Comparison of ENCODE assay signal across 22 mouse cellular contexts in genomic region chr5:97917654-97918053, GRCm38 (mm10).
DNase-seq lines count a peak whose midpoint lies in the region; ATAC-seq and TF ChIP-seq lines count a peak whose summit lies in the region.
"Had no signal": no experiment of that assay in that cellular context is flagged by ENCODE, and none has a peak within 500 bp of the region (broad histone marks: within the 10 kb centered on the region; RNA-seq: fewer than 3 reads in every experiment).

No protein-coding gene starts in this region.

- WGBS in kidney, embryonic 15.5 days = 22% methylated on average over 11 of the region's 11 CpGs
- 24% methylated on average over 11 of the region's 11 CpGs for WGBS in kidney, postnatal 0 days

- no peaks in the 10 kb centered on the region for H3K36me3 ChIP-seq in kidney, embryonic 15.5 days
- H3K36me3 ChIP-seq in kidney, postnatal 0 days (ENCODE audit: insufficient read depth, low read length) = no peaks in the 10 kb centered on the region
- H3K36me3 ChIP-seq: embryonic facial prominence, embryonic 10.5 days; embryonic facial prominence, embryonic 12.5 days; forebrain, embryonic 15.5 days had no signal

- H3K4me1 ChIP-seq in kidney, embryonic 15.5 days = no peaks in the 10 kb centered on the region
- H3K4me1 ChIP-seq in kidney, postnatal 0 days (replicated peaks; ENCODE audit: insufficient read depth, low read length) = no peaks in the 10 kb centered on the region
- H3K4me1 ChIP-seq: embryonic facial prominence, embryonic 10.5 days; forebrain, embryonic 13.5 days; forebrain, embryonic 15.5 days had no signal

- no peaks in the 10 kb centered on the region for H3K27me3 ChIP-seq in kidney, embryonic 15.5 days
- H3K27me3 ChIP-seq in kidney, postnatal 0 days (ENCODE audit: insufficient read depth, low read length) = no peaks in the 10 kb centered on the region
- H3K27me3 ChIP-seq: embryonic facial prominence, embryonic 12.5 days; forebrain, embryonic 13.5 days; forebrain, embryonic 15.5 days had no signal

- TF ChIP-seq CTCF in kidney, postnatal 0 days (IDR thresholded peaks at IDR 0.05; ENCODE audit: low read depth) = no peak

- no peaks in the 10 kb centered on the region for H3K9me3 ChIP-seq in kidney, embryonic 15.5 days (replicated peaks)
- H3K9me3 ChIP-seq in kidney, postnatal 0 days (replicated peaks; ENCODE audit: low read length) = no peaks in the 10 kb centered on the region
- H3K9me3 ChIP-seq: embryonic facial prominence, embryonic 10.5 days; embryonic facial prominence, embryonic 12.5 days; forebrain, embryonic 13.5 days; forebrain, embryonic 15.5 days had no signal

- H3K27ac ChIP-seq in kidney, embryonic 15.5 days = no peak overlapping the region
- H3K27ac ChIP-seq in kidney, postnatal 0 days = no peak overlapping the region
- H3K27ac ChIP-seq: embryonic facial prominence, embryonic 10.5 days; embryonic facial prominence, embryonic 12.5 days; forebrain, embryonic 13.5 days; forebrain, embryonic 15.5 days had no signal

- no peak overlapping the region for H3K9ac ChIP-seq in kidney, embryonic 15.5 days
- no peak overlapping the region for H3K9ac ChIP-seq in kidney, postnatal 0 days (ENCODE audit: low read depth, low read length)
- H3K9ac ChIP-seq: embryonic facial prominence, embryonic 12.5 days; forebrain, embryonic 13.5 days; forebrain, embryonic 15.5 days; forebrain, postnatal 0 days had no signal

- H3K4me2 ChIP-seq in kidney, embryonic 15.5 days = no peak overlapping the region
- H3K4me2 ChIP-seq in kidney, postnatal 0 days (ENCODE audit: low read length) = no peak overlapping the region
- H3K4me2 ChIP-seq: embryonic facial prominence, embryonic 12.5 days; forebrain, embryonic 13.5 days; forebrain, embryonic 15.5 days had no signal

- H3K4me3 ChIP-seq in kidney, embryonic 15.5 days (replicated peaks) = no peak overlapping the region
- no peak overlapping the region for H3K4me3 ChIP-seq in kidney, postnatal 0 days (replicated peaks; ENCODE audit: low read depth, low read length)
- H3K4me3 ChIP-seq: embryonic facial prominence, embryonic 10.5 days; embryonic facial prominence, embryonic 12.5 days; forebrain, embryonic 13.5 days; forebrain, embryonic 15.5 days had no signal

- peak; percentile 19 for DNase-seq in embryo, embryonic 10.5 days (ENCODE audit: low spot score)
- DNase-seq in embryo, embryonic 11 days = no peak
- DNase-seq in kidney, postnatal 36 days = no peak
- peak; percentile 31 for DNase-seq in kidney, postnatal 0 days (ENCODE audit: low spot score)
- no peak for DNase-seq in kidney, postnatal 25 days
- peak; percentile 36 for DNase-seq in mesoderm, embryonic 11.5 days (ENCODE audit: low read depth, low spot score)
- no peak for DNase-seq in cerebellum, postnatal 4 days (ENCODE audit: low spot score in 2 of 2)
- DNase-seq: adrenal gland, adult 2 months; adrenal gland, postnatal 10 days; adrenal gland, postnatal 25 days; cerebellum, adult 11 months; cerebellum, adult 18-20 months; cerebellum, adult 8-10 months; cerebellum, adult 9-11 months; cerebellum, postnatal 14 days; cerebellum, postnatal 36 days; forebrain, postnatal 0 days had no signal

- ATAC-seq in kidney, embryonic 15.5 days (replicated peaks; ENCODE audit: low FRiP score) = peak; percentile 79
- no peak for ATAC-seq in kidney, postnatal 0 days (replicated peaks; ENCODE audit: low FRiP score, low read depth)
- ATAC-seq: forebrain, embryonic 13.5 days; forebrain, embryonic 15.5 days; forebrain, postnatal 0 days had no signal

Comparison
In these comparisons a context has a peak if more than half of its experiments do, and no peak if none do; other contexts are left out.
1. DNase-seq: peak in embryo, embryonic 10.5 days (single experiment), kidney, postnatal 0 days (single experiment) and mesoderm, embryonic 11.5 days (single experiment); none in embryo, embryonic 11 days (single experiment), kidney, postnatal 36 days (0 of 2), kidney, postnatal 25 days (0 of 2) and cerebellum, postnatal 4 days (0 of 2).